Mouse (Mus musculus) G1E-ER4 (cell line): ENCODE results near the gene Synm. TPM values are rescaled to one million over a fixed set of nuclear protein-coding genes. Genes with fewer than 3 reads are reported as not detected.

Source experiments
- GATA1 ChIP-seq: IDR thresholded peaks from one replicate; pipeline ENCODE4 v1.8.0; 2012; ENCODE audit warnings: low read length, inconsistent platforms
- polyA plus RNA-seq: library from polyadenylated mRNA; stranded (reverse); fragments of >175 nt; gene quantifications from 2 replicates; pipeline ENCODE4 v1.2.3, GENCODE M21; 2012

The Synm gene
- polyA plus RNA-seq, result not detected in 2 replicates

- no peak for TF ChIP-seq GATA1
Observed at GRCm38 (mm10) chr7:67759629-67759995, at the start of gene Synm. Gene Synm (minus strand): TSS chr7:67759742.

DNA sequence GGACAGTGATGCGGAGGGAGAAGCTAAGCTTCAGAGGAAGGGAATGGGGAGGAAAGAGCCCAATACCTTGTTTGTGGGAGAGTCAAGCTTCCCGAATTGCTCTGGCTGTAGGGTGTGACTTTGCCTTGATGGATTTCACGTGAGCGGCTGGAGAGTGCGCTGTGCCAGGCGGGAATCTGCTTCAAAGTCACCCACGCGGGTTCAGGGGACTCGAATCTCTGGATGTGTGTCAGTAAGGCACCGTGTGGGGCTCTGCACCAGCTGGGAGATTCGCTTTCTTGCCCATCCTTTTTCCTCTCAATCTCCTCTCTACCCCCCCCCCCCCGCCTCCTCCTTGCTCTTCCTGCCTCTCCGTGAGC is 44.3 kb upstream of the Synm start:
- no peak for TF ChIP-seq GATA1

- no peak for TF ChIP-seq GATA1
Observed at GRCm38 (mm10) chr7:67803015-67803856, 43.7 kb upstream of the Synm start.

DNA sequence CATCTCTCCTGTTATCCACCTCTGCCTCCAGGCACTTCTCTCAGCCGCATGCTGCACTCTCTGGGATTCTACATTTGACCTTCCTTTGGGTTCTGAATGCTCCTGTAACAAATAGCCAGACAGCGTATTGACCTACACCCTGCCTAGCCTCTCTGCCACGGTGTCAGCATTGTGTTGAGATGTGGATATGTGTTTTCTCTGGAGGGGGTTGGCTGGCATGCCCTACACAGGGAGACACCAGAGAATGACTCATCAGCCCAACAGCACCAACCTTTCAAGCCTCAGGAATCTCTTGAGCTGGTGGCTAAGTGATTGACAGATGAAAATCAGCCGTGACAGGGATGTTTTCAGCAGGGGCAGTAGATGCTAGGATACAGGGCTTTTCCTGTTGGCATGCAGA is 41.5 kb upstream of the Synm start:
- no peak for TF ChIP-seq GATA1

DNA sequence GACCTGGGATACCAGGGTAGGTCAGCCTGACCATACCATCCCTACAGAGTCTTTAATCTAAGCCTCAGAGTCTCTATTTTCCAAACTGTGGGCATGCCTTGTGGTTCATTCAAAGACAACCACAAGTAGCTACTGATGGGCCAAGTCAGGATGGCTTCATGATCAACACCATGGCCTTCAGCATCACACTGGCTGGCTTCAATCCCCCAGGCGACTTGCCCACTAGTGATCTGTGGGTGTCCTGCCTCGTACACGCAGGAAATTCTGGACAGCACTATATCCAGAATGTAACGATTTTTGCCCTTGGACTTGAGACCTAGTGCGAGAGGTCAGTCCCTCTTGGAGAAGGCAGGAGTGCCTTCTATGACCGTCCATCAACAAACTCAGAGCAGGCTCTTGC is 41.0 kb upstream of the Synm start:
- TF ChIP-seq GATA1, result no peak

DNA sequence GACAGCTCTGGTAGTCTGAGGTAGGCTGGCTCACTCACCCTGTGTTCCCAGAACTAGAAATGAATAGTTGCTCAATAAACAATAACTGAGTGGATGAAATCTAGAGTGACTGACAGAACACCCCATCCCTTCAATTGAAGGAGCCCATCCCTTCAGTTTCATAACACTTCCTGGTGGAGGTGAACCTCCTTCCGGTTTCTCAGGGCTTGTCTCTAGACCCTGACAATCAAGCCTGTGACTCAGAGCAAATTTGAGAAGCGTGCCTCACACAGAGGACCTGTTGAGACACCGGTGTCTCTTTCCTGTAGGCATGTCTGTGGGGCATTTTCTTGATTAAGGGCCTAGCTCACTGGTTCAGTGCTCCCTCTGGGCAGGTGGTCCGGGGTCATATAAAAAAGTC is 38.9 kb upstream of the Synm start:
- TF ChIP-seq GATA1, result no peak

DNA sequence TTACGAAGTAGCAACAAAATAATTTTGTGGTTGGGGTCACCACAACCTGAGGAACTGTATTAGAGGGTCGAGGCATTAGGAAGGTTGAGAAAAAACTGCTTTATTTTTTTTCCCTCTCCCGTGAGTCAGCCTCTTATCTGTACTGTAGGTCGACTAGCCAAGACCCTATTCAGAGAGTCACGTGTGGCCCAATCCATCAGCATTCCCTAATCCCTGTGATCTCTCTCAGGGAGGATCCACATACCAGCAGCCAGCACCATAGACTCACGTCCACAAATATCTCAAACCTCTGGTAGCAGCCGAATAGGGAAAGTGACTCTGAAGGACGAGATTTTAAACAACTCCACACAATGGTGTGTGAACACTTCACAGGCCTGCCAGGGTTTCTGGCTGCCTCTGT is 37.5 kb upstream of the Synm start:
- no peak for TF ChIP-seq GATA1

DNA sequence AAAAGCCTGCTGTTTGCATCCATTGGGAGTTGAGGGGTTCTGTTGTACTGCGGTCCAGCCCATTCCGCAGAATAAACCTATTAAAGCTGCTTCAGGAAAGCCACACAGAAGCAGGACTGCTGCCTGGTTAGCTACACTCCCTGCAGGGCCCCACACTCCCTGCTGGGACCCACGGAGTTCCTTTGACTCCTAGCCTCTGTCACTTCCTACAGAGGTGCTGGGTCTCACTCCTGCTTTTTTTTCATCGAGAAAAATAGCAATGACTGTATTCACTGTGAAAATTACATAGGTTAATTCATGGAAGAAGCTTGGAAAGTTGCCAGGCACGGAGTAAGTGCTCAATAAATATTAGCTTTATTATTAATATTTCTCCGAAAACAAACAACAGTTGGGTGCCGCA is 33.9 kb upstream of the Synm start:
- TF ChIP-seq GATA1, result no peak

- TF ChIP-seq GATA1, result no peak
Observed at GRCm38 (mm10) chr7:67791256-67791655, 31.7 kb upstream of the Synm start.

DNA sequence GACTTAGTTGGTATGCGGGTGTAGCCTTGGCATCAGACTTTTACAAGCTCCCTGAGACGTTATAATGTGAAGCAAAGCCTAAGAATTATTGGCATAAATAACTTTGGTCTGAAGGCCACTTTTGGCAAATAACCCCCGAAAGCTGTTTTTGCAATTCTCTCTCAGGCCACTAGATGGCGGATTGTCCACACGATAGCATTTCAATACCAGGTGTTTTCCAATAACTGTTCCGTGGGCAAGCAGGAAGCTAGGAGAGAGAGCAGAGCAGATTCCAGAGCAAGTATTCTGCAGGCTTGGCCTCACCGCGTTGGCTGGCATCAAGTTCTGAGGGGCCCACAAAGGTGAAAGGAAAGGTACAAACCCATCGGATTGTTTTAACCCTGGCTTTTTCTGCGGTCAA is 29.2 kb upstream of the Synm start:
- TF ChIP-seq GATA1, result no peak

DNA sequence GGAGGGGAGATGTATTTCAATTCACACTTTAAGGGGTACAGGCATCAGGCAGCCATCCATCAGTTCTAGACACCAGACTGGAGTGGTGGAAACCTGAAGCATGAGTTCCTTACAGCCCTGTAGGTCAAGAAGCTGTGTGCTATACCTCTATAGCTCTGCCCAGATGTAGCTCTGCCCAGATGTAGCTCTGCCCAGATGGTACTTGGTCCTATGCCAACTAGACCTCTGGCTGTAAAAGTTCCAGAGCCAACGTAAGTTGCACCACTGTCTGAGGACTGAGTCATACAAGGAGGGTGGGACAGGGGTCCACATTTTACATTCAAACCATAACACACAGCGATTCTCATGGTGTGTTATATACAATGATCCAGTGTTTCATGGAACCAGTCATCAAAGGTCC is 28.3 kb upstream of the Synm start:
- TF ChIP-seq GATA1, result no peak

DNA sequence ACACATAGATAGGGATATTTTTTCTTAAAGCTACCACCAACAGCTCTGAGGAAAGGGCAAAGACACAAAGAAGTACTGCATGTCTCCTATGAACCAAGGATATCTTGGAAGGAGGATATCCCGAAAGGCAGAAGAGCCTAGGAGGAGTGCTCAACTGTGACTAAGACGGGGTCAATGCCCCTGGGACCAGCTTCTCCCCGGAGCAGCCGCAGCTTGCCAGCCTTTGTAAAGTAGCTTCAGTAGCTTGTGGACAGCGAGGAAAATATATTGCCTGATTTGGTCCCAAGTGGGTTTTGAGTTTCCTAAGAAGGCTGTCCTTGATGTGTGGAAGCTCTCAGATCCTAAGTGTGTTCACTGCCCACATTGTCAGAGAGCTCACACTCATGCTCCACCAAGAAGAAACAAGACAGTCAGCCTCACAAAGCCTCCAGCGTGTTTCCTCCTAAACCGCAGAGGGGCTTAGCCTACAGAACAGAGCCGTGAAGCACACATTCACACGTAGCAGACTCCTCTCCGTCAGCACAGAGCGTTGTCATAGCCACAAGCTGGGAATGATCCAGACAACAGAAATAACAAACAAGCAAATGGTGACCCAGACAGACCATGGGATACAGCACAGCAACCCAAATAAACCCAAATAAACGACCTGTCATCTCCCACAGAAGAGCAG is 17.2 kb upstream of the Synm start:
- TF ChIP-seq GATA1, result no peak

GRCm38 (mm10) chr7:67775623-67776022 is 16.1 kb upstream of the Synm start:
- no peak for TF ChIP-seq GATA1

GRCm38 (mm10) chr7:67772231-67772630 is 12.7 kb upstream of the Synm start:
- TF ChIP-seq GATA1, result no peak

DNA sequence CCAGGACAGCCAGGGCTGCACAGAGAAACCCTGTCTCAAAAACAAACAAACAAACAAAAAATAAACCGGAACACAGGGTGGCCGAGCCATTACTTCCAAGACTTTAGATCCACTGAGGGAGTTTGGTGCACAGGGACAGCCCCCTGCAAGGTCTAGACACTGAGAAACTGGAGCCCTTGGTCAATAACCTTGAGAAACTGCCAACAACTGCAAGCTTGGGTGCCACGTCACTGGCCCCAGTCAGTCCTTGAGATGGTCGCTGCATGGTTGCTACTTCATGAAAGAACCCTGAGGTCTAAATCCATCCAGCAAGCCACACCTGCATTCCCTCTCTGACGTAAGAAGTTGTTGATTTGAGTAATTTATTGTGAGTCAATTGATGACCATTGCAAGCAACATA is 9.9 kb upstream of the Synm start:
- TF ChIP-seq GATA1, result no peak

- TF ChIP-seq GATA1, result no peak
Observed at GRCm38 (mm10) chr7:67768125-67768524, 8.6 kb upstream of the Synm start.

- no peak for TF ChIP-seq GATA1
Observed at GRCm38 (mm10) chr7:67763625-67764024, 4.1 kb upstream of the Synm start.

DNA sequence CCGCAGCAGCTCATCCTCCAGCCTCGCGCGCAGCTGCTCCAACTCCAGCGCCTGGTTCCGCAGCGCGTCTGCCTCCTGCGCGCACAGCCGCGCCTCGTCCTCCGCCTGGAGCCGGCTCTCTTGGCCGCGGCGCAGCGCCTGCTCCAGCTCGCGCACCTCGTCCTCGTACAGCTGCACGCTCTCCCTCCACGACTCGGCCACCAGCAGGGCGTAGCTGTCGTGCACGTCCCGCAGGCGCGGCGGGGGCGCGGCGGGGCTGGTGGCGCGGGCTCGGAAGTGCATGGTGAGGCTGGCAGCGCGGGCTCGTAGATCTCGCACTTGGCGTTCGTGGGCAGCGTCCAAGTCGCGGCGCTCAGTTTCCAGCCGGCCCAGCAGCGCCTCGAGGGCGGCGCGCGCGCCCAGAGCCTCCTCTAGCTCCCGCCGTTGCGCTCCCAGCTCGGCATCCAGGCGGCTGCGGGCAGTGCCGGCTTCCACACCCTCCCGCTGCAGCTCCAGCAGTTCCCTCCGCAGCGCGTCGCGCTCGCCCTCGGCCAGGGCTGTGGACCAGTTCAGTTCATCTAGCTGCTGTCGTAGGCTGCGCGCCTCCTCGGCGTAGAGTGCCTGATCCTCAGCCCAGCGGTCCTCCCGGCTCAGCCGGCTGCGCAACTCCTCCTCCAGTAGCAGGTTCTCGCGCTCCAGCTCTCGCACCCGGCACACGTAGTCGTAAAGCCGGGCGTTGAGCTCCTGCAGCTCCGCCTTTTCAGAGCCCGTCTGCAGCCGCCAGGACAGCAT is 499 bp downstream of the Synm start:
- no peak for TF ChIP-seq GATA1
